Mouse (Mus musculus) fibroblast of lung, adult 2 months (primary cell): ENCODE measurements at regions not wholly inside any gene's neighbourhood (a gene's known extent, or its start where the extent isn't known, plus 50 kb on each side); places are given as distances from the start of the nearest gene placed in this dataset.

Experiments
- DNase-seq: peaks from one replicate; pipeline ENCODE4 v3.0.0-alpha.2; 2011; ENCODE audit warnings: low read depth

GRCm38 (mm10) chr12:110027976-110028375, 250.9 kb upstream of the Dio3 start:
- DNase-seq = no peak

DNA sequence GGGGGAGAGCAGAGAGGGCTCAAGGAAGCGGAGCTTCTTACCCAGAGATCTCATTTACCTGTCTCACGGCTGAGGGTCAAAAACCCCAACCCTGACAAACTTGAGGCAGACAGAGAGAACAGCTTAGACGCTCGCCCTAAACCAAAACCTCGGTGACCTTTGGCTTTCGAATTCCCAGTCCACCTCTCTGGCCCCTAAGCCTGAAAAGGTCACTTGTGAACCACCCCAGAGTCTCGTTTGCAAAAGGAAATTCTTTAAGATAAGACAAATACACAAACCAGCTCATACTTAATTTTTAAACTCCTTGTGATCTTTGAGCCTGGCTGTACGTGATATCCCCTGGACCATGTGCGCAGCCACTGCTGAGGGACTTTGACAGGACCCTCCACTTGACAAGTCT, 250.2 kb upstream of the Dio3 start:
- DNase-seq = no peak

DNA sequence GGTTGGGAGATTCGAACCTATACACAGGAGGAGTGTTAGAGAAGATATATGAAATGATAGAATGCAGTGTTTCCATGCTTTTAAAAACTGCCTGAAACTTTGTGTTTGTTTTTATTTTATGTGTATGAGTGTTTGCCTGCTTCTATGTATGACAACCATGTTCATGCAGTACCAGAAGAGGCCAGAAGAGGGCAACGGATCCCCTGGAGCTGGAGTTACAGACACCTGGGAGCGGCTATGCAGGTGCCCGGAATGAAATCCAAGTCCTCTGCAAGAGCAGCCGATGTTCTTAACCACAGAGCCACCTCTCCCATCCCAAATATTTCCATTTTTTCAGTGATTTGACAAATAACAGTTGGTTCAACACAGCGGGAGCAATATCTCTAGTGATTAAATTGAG, 247.5 kb upstream of the Dio3 start:
- DNase-seq = no peak

GRCm38 (mm10) chr12:110035171-110035570, 243.7 kb upstream of the Dio3 start:
- DNase-seq = no peak

DNA sequence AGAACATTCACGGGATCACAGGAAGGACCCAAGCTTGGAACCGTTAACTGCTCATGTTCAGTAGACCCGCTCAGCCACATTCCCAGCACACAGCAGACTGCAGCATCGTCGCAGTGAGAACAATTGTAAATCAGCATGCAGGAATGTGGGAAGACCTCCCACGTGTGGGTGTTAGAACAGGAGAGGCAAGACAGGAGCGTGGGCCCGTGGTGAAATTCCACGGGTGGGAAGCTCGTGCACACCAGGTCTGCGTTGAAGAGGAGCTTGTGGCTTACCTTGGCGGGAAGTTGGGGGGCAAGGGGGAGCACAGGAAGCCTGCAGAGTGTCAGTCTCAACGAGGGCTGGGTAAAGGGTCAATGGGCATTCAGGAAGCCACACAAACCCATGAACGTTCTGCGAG, 238.2 kb upstream of the Dio3 start:
- DNase-seq = no peak

DNA sequence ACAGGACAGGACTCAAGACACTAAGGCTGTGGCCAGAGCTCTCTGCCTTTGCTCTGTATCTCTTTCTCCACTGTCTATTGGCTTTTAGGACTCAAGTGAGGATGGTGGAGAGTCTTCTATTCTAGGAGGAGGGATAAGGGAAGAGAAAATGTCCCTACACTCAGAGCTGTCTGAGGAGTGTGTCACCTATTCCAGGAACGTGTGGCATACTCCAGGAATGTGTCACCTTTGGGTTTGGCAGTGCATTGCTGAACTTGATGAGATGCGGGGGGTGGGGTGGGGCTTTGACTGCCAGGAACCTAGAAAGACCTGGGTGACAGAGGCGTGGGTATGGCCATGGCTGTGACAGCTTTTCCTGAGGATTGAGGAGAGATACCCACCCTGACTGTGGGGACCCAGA, 237.1 kb upstream of the Dio3 start:
- DNase-seq = no peak

- DNase-seq = no peak
Measured at GRCm38 (mm10) chr12:110044266-110044665, 234.6 kb upstream of the Dio3 start.

- DNase-seq = no peak
Measured at GRCm38 (mm10) chr12:110044721-110045120, 234.1 kb upstream of the Dio3 start.

DNA sequence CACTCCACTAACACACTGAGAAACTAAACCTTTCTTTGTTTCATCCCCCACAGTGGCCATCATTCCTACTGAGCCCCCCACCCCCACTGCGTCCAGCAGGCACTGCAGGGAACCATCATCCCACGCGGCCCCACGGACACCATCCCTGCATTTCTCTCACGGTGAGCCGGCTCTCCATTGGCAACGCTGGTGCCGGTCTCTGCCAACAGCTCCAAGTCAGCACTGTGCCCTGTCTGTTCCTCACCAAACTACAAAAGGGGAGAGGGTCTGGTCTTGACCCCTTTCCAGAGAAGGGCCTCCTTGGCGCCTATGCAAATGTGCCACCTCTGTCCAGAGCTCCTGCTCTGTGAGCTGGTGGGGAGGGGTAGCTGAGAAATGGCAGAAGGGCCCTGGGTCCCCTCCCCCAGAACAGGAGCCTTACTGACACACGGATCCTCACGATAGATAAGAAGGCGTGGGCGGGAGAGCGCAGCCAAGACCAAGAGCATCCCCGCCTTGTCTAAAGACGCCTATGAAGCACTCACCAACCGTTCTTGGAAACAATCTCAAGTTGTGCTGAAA, 233.0 kb upstream of the Dio3 start:
- DNase-seq = no peak

DNA sequence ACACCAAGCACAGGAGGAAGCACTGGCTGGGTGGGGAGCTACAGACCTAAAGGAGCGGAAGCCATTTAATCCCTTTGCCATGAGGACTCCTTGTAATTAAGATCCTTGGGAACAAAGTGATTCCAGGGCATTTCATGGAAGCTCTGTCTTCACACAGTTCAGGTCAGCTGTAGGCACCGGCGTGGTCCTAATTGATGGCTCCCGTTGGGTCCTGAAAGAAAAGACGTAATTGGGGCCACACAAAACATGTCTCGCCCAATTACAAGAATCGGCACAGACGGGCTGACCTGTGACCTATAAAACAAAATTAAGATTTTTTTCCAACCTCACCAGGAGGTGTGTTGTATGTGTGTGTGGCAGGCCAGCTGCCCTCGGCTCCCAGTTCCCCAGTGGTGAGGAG, 232.3 kb upstream of the Dio3 start:
- DNase-seq = no peak

DNA sequence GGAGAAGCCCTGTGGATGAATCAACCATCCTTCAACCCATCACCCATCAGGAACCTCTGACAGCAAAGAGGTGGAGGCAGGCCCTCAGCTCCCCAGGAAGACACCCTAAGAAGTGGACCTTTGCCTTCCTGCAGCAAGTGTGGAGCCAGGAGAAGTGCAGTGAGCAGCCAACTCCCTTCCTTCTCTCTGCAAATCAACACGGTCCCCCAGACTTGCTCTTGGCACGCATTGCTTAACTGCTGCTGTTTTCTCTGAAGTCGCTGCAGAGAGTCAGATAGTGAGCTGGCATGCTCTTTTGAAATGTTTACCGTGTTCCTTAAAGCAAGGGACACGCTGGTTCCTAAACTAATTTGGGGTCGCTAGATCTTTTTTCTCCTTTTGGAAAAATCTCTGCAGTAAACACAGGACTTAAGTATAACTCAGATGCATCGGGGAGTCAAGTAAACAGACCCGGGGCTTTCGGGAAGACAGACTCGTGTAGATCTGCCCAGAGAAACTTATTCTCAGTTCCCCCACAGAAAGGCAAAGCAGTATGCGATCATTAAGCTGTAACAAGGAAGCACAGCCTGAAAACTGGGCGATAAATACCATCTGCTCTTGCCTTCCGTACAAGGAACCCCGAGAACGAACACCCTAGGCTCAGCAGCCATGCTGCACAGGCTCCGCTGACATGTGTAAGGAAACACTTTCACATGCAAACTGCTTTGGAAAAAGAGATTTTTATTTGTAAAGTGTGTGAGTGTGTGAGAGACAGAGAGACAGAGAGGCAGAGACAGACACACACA, 231.2 kb upstream of the Dio3 start:
- DNase-seq = no peak

DNA sequence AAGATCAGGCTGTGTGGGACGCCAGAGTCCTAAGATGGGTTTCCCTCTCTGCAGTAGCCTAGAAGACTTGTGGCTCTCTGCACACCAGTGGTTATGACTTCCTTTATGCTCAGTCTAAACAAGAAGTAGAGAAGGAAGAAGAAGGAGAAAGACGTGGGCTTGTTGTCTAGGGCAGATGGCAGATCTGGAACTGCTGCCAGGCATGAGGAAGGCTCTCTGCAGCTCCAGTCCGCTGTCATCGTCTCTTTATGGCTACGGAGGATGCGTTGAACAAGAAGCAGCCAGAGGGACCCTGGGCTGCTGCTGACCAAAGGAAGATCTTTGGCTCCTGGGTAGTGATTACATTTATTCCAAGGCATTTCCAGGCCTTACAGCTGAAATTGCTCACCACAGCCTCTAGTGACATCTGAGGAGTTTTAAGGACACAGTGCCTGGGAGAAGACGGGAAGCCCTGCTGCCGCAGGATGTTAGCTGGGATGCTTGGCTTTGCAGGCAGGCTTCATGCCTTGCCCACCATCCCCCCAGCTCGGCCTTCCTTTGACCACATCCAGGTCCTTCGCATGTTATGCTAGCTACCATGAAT, 229.6 kb upstream of the Dio3 start:
- DNase-seq = no peak

DNA sequence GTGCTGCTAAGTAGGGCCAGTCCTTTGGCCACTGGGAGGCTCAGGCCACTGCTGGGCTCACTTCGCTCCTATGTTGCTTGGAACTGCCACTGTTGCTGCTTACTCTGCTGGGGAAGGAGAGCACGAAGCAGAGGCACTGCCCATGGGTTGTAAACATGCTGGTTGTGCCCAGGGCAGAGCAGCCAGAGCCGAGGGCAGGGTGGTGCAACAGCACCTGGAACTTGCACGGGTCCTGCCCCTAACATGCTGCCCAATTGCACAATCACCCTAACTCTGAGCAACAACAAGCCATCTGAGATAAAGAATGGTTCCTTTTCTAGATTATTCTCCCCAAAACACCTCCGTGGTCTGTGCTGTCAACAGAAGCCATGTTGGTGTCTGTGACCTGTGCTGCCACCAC, 219.5 kb upstream of the Dio3 start:
- no peak for DNase-seq

GRCm38 (mm10) chr12:110061961-110062360, 216.9 kb upstream of the Dio3 start:
- no peak for DNase-seq

DNA sequence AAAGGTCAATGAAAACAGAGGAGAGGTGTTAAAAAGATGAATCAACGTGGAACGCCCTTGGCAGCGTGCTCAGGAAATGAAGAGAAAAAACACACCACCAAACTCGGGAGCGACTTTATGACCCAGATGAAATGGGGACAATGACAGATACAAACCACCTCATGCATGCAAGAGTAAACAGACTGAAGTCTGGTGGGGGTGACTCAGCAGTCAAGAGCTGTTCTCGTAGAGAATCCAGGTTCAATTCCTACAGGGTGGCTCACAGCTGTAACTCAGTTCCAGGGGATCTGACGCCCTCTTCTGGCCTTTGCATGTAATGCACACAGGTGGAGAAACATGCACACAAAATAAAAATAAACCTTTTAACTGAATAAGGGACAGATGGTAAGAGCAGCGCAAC, 215.9 kb upstream of the Dio3 start:
- no peak for DNase-seq

DNA sequence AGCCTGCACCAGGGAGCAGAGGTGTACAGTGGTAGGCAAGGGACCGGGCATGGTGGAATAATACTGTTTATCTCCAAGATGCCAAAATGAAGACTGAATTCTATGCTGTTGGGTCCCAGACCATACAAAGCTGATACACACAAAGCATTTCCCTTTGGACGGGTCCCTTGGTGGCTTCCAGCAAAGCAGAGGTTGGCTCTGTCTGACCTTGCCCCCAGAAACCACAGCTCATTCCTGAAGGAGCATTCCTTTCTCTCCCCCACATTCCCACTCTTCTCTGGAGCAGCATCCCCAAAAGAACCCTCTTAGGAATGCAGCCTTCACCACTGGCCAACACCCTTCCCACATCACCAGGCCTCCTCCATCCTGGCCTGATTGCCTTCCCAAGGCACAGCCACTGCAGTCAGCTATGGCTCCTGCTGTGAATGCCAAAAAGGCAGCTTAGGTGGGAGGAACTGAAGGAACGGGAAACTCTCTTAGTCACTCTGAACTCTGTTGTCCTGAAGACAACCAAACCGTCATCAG, 212.4 kb upstream of the Dio3 start:
- DNase-seq = peak; percentile 57

- no peak for DNase-seq
Measured at GRCm38 (mm10) chr12:110070506-110070905, 208.4 kb upstream of the Dio3 start.

DNA sequence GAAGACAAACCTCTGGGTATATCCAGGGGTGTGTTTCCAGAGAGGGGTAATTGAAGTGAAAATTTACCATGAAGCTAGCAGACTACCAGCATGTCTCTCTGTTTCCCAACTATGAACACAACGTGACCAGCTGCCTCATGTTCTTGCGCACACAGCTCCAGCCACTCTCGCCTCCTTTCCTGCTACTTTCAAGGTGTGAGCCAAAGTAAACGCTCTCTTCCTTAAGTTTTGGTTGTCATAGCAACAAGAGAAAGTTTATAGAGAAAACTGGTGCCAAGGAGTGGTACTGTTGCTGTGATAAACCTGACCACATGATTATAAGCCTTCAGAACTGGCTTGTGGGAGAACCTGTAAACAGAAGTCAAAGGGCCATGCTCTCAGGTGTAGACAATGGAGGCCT, 207.0 kb upstream of the Dio3 start:
- no peak for DNase-seq

- DNase-seq = no peak
Measured at GRCm38 (mm10) chr12:110074921-110075320, 203.9 kb upstream of the Dio3 start.

- DNase-seq = no peak
Measured at GRCm38 (mm10) chr12:110077211-110077884, 201.5 kb upstream of the Dio3 start.

- no peak for DNase-seq
Measured at GRCm38 (mm10) chr12:110078081-110078505, 200.8 kb upstream of the Dio3 start.

GRCm38 (mm10) chr12:110081831-110082615, 196.8 kb upstream of the Dio3 start:
- no peak for DNase-seq
